In the genomic region with DNA sequence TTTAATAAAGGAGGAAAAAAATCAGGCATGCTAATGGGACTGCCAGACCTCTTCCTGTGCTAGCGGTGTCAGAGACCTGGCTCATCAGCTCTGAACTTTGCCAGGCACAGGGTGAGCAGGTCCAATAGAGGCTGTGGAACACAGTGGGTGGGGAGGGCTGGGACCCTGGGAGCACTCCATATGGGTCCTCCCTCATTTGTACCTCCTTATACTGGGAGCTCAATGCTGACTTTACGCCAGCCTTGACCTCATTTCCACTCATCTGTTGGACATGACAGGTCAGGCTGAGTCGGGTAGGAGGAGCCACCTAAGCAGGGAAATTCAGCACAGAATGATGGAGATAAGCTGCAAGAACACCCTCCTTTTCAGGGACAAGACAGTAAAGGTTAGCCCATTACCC, we compare ENCODE assay signal across 8 mouse cellular contexts. TPM values are rescaled to one million over a fixed set of nuclear protein-coding genes. Genes with fewer than 3 reads are reported as not detected.
DNase-seq lines count a peak whose midpoint lies in the region; ATAC-seq and TF ChIP-seq lines count a peak whose summit lies in the region.

No protein-coding gene starts in this region.

- H3K9ac ChIP-seq in heart, embryonic 14.5 days (ENCODE audit: low read length), result no peak overlapping the region
- no peak overlapping the region for H3K9ac ChIP-seq in MEL (ENCODE audit: control insufficient read depth, low read depth, low read length, poor library complexity, severe bottlenecking)
- no peak overlapping the region; the same call in 1 of the 2 replicates for H3K9ac ChIP-seq in forebrain, embryonic 11.5 days (ENCODE audit: low read length)
- H3K9ac ChIP-seq in liver, embryonic 13.5 days, result no peak overlapping the region

- H3K79me2 ChIP-seq in MEL (ENCODE audit: control insufficient read depth, insufficient read depth, low read length, poor library complexity), result peaks cover 15% of the 10 kb centered on the region

- H3K4me1 ChIP-seq in heart, embryonic 14.5 days (ENCODE audit: control insufficient read depth in 2 of 2, insufficient read depth in 2 of 2, low read length in 2 of 2), result peaks cover 14 to 23% of the 10 kb centered on the region in 2 experiments
- peaks cover 0 to 17% of the 10 kb centered on the region in 2 experiments; a peak in 2 of 4 replicates for H3K4me1 ChIP-seq in MEL (ENCODE audit: control insufficient read depth in 1 of 2, insufficient read depth in 2 of 2, low read length in 2 of 2)
- peaks cover 10% of the 10 kb centered on the region; the same call in 1 of the 2 replicates for H3K4me1 ChIP-seq in forebrain, embryonic 11.5 days (replicated peaks; ENCODE audit: control insufficient read depth, insufficient read depth, low read length)
- H3K4me1 ChIP-seq in liver, embryonic 13.5 days (replicated peaks), result peaks cover 33% of the 10 kb centered on the region
- H3K4me1 ChIP-seq in thymus, adult 2 months (replicated peaks; ENCODE audit: control insufficient read depth, insufficient read depth, low read length), result peaks cover 18% of the 10 kb centered on the region

- no peaks in the 10 kb centered on the region for H3K27me3 ChIP-seq in heart, embryonic 14.5 days (ENCODE audit: control insufficient read depth, insufficient read depth, low read length)
- H3K27me3 ChIP-seq in MEL (ENCODE audit: control insufficient read depth in 1 of 2, insufficient read depth in 2 of 2, low read length in 2 of 2), result no peaks in the 10 kb centered on the region
- no peaks in the 10 kb centered on the region for H3K27me3 ChIP-seq in forebrain, embryonic 11.5 days (ENCODE audit: control insufficient read depth, insufficient read depth, low read length)
- no peaks in the 10 kb centered on the region for H3K27me3 ChIP-seq in liver, embryonic 13.5 days
- H3K27me3 ChIP-seq in thymus, adult 2 months (ENCODE audit: control insufficient read depth, insufficient read depth, low read length), result no peaks in the 10 kb centered on the region

- no peak for DNase-seq in heart, postnatal 36 days
- DNase-seq in MEL (ENCODE audit: low read depth, low spot score), result no peak
- no peak for DNase-seq in forebrain, embryonic 11.5 days (ENCODE audit: low spot score)
- DNase-seq in liver, embryonic 13.5 days, result no peak
- DNase-seq in ovary, postnatal 14 days (ENCODE audit: low spot score), result no peak
- no peak for DNase-seq in embryo, embryonic 9.5 days (ENCODE audit: extremely low spot score)
- no peak for DNase-seq in thymus, adult 2 months

- peak overlapping the region; percentile 89 to 98 for H3K27ac ChIP-seq in heart, embryonic 14.5 days (replicated peaks in 1 of 2; ENCODE audit: control insufficient read depth in 1 of 2, insufficient read depth in 1 of 2, low read depth in 2 of 2, low read length in 2 of 2)
- H3K27ac ChIP-seq in MEL (ENCODE audit: control insufficient read depth, low read depth, low read length), result peak overlapping the region; percentile 88
- peak overlapping the region; percentile 69 for H3K27ac ChIP-seq in forebrain, embryonic 11.5 days (ENCODE audit: low read depth, low read length)
- H3K27ac ChIP-seq in liver, embryonic 13.5 days, result peak overlapping the region; percentile 77; the same call in 1 of the 2 replicates
- H3K27ac ChIP-seq in thymus, adult 2 months (ENCODE audit: control insufficient read depth, insufficient read depth, low read length), result no peak overlapping the region

- 88% methylated on average over 3 of the region's 3 CpGs for WGBS in heart, embryonic 14.5 days
- WGBS in forebrain, embryonic 11.5 days, result 81% methylated on average over 3 of the region's 3 CpGs
- WGBS in liver, embryonic 13.5 days (ENCODE audit: insufficient replicate concordance), result 73% methylated on average over 3 of the region's 3 CpGs
- WGBS in thymus, adult 2 months, result 97% methylated on average over 3 of the region's 3 CpGs

- no peak overlapping the region for H3K4me3 ChIP-seq in heart, embryonic 14.5 days (ENCODE audit: control insufficient read depth in 1 of 2, insufficient read depth in 1 of 2, low read depth in 1 of 2, low read length in 2 of 2)
- no peak overlapping the region for H3K4me3 ChIP-seq in MEL (ENCODE audit: control insufficient read depth in 1 of 2, insufficient read depth in 1 of 2, low read depth in 2 of 2, low read length in 2 of 2)
- H3K4me3 ChIP-seq in forebrain, embryonic 11.5 days (ENCODE audit: low read depth, low read length), result no peak overlapping the region; the same call in 1 of the 2 replicates
- H3K4me3 ChIP-seq in liver, embryonic 13.5 days (replicated peaks), result no peak overlapping the region; the same call in 1 of the 2 replicates
- H3K4me3 ChIP-seq in thymus, adult 2 months (ENCODE audit: control insufficient read depth, insufficient read depth, low read length), result no peak overlapping the region

- TF ChIP-seq RAD21 in MEL (IDR thresholded peaks at IDR 0.05; ENCODE audit: low read depth, low read length), result no peak

- H3K9me3 ChIP-seq in heart, embryonic 14.5 days (ENCODE audit: control insufficient read depth, low read length), result no peaks in the 10 kb centered on the region
- no peaks in the 10 kb centered on the region for H3K9me3 ChIP-seq in MEL (replicated peaks; ENCODE audit: insufficient read depth, low read length)
- H3K9me3 ChIP-seq in forebrain, embryonic 11.5 days (ENCODE audit: control insufficient read depth, low read length), result no peaks in the 10 kb centered on the region
- H3K9me3 ChIP-seq in liver, embryonic 13.5 days (replicated peaks), result no peaks in the 10 kb centered on the region

- no peak for TF ChIP-seq CTCF in MEL (IDR thresholded peaks at IDR 0.05 in 2 of 3, conservative IDR thresholded peaks at IDR 0.05 in 1 of 3; ENCODE audit: control insufficient read depth in 1 of 3, insufficient read depth in 1 of 3, low read depth in 2 of 3, low read length in 3 of 3, poor library complexity in 1 of 3, severe bottlenecking in 1 of 3)
- no peak for TF ChIP-seq CTCF in thymus, adult 2 months (IDR thresholded peaks at IDR 0.05; ENCODE audit: borderline replicate concordance, control insufficient read depth, extremely low read depth, insufficient read depth, low read length, poor library complexity)

- ATAC-seq in heart, embryonic 14.5 days (ENCODE audit: insufficient number of reproducible peaks, insufficient read depth, low FRiP score, low read depth), result no peak
- no peak for ATAC-seq in forebrain, embryonic 11.5 days (replicated peaks; ENCODE audit: low FRiP score)
- no peak for ATAC-seq in liver, embryonic 13.5 days (ENCODE audit: low read depth)

- intact Hi-C loops in heart, postnatal 36 days (cut with DNase I), result loop anchor here (2.0 kb wide), 1 partner anchor 13 kb away; no protein-coding TSS in a partner anchor

- H3K36me3 ChIP-seq in heart, embryonic 14.5 days (ENCODE audit: control insufficient read depth, insufficient read depth, low read length), result peaks cover 64% of the 10 kb centered on the region
- H3K36me3 ChIP-seq in MEL (ENCODE audit: control insufficient read depth in 1 of 2, insufficient read depth in 2 of 2, low read length in 2 of 2), result peaks cover 2 to 6% of the 10 kb centered on the region in 2 experiments; a peak in 3 of 4 replicates
- H3K36me3 ChIP-seq in forebrain, embryonic 11.5 days (ENCODE audit: control insufficient read depth, insufficient read depth, low read length), result peaks cover 3% of the 10 kb centered on the region; the same call in 1 of the 2 replicates
- peaks cover 61% of the 10 kb centered on the region for H3K36me3 ChIP-seq in liver, embryonic 13.5 days
- peaks cover 11% of the 10 kb centered on the region for H3K36me3 ChIP-seq in thymus, adult 2 months (ENCODE audit: control insufficient read depth, insufficient read depth, low read length)

- no peak for TF ChIP-seq POLR2A in MEL (IDR thresholded peaks at IDR 0.05; ENCODE audit: control insufficient read depth in 1 of 2, insufficient read depth in 1 of 2, low read depth in 1 of 2, low read length in 2 of 2, poor library complexity in 1 of 2)
- TF ChIP-seq POLR2A in thymus, adult 2 months (IDR thresholded peaks at IDR 0.05; ENCODE audit: control insufficient read depth, extremely low read depth, insufficient read depth, low read length, poor library complexity), result no peak

- H3K4me2 ChIP-seq in heart, embryonic 14.5 days (ENCODE audit: low read length), result no peak overlapping the region
- peak overlapping the region; percentile 77; the same call in 1 of the 2 replicates for H3K4me2 ChIP-seq in forebrain, embryonic 11.5 days (ENCODE audit: low read depth, low read length, severe bottlenecking)
- H3K4me2 ChIP-seq in liver, embryonic 13.5 days, result peak overlapping the region; percentile 99; the same call in 1 of the 2 replicates

- TF ChIP-seq EP300 in MEL (IDR thresholded peaks at IDR 0.05; ENCODE audit: low read depth in 1 of 2, low read length in 2 of 2), result no peak

RNA-seq across cellular contexts. Expression of a gene that starts 1.2 kb away (rescaled TPM):
- 31.3 and 41.1 TPM in 2 replicates for polyA plus RNA-seq in heart, embryonic 14.5 days (2014; fragmentation: Nextera tagmentation; extraction: Ambion mirVana)
- total RNA-seq in heart, postnatal 36 days (2021), result 10 to 100 TPM; 15.3 TPM
- total RNA-seq in MEL (2012; rRNA removed), result 63.9 and 76.9 TPM in 2 replicates
- 10 to 100 TPM in 1 of 2 experiments, not detected in 1; 75.6 TPM for polyA plus RNA-seq in MEL (2012; ENCODE audit: insufficient read depth in 1 of 2, insufficient read length in 2 of 2, low read depth in 1 of 2, low replicate concordance in 2 of 2, missing spikeins in 1 of 2)
- polyA plus RNA-seq in forebrain, embryonic 11.5 days (2014; fragmentation: Nextera tagmentation; extraction: Ambion mirVana), result 73.3 and 82.6 TPM in 2 replicates
- polyA plus RNA-seq in liver, embryonic 13.5 days (2015; fragmentation: Nextera tagmentation; extraction: Ambion mirVana), result 44.2 and 45.3 TPM in 2 replicates
- 155 and 157 TPM in 2 replicates for polyA plus RNA-seq in thymus, adult 2 months (2012; rRNA removed)

RNA-seq across cellular contexts. Expression of a gene that starts 15.4 kb away (rescaled TPM):
- polyA plus RNA-seq in heart, embryonic 14.5 days (2014; fragmentation: Nextera tagmentation; extraction: Ambion mirVana), result 885 and 947 TPM in 2 replicates
- total RNA-seq in heart, postnatal 36 days (2021), result 100 to 1,000 TPM; 398 to 441 TPM
- total RNA-seq in MEL (2012; rRNA removed), result 86.8 and 105 TPM in 2 replicates
- 100 to 1,000 TPM in 1 of 2 experiments, not detected in 1; 133 TPM for polyA plus RNA-seq in MEL (2012; ENCODE audit: insufficient read depth in 1 of 2, insufficient read length in 2 of 2, low read depth in 1 of 2, low replicate concordance in 2 of 2, missing spikeins in 1 of 2)
- polyA plus RNA-seq in forebrain, embryonic 11.5 days (2014; fragmentation: Nextera tagmentation; extraction: Ambion mirVana), result 216 and 246 TPM in 2 replicates
- polyA plus RNA-seq in liver, embryonic 13.5 days (2015; fragmentation: Nextera tagmentation; extraction: Ambion mirVana), result 130 and 131 TPM in 2 replicates
- polyA plus RNA-seq in thymus, adult 2 months (2012; rRNA removed), result 249 and 255 TPM in 2 replicates

RNA-seq across cellular contexts. Expression of a gene that starts 26.5 kb away (rescaled TPM):
- 3.9 and 4.4 TPM in 2 replicates for polyA plus RNA-seq in heart, embryonic 14.5 days (2014; fragmentation: Nextera tagmentation; extraction: Ambion mirVana)
- not detected for total RNA-seq in heart, postnatal 36 days (2021)
- total RNA-seq in MEL (2012; rRNA removed), result 1.5 and 1.7 TPM in 2 replicates
- 1 to 10 TPM in 1 of 2 experiments, not detected in 1; 1.9 TPM for polyA plus RNA-seq in MEL (2012; ENCODE audit: insufficient read depth in 1 of 2, insufficient read length in 2 of 2, low read depth in 1 of 2, low replicate concordance in 2 of 2, missing spikeins in 1 of 2)
- 0.64 and 0.85 TPM in 2 replicates for polyA plus RNA-seq in forebrain, embryonic 11.5 days (2014; fragmentation: Nextera tagmentation; extraction: Ambion mirVana)
- 0.73 and 0.75 TPM in 2 replicates for polyA plus RNA-seq in liver, embryonic 13.5 days (2015; fragmentation: Nextera tagmentation; extraction: Ambion mirVana)
- polyA plus RNA-seq in thymus, adult 2 months (2012; rRNA removed), result 2.9 and 4.5 TPM in 2 replicates

RNA-seq across cellular contexts. Expression of a gene that starts 38.3 kb away (rescaled TPM):
- polyA plus RNA-seq in heart, embryonic 14.5 days (2014; fragmentation: Nextera tagmentation; extraction: Ambion mirVana), result 28.1 and 31.1 TPM in 2 replicates
- total RNA-seq in heart, postnatal 36 days (2021), result 10 to 100 TPM; 34.3 to 37.1 TPM
- total RNA-seq in MEL (2012; rRNA removed), result 0.85 and 0.96 TPM in 2 replicates
- under 1 TPM in 1 of 2 experiments, not detected in 1; 0.63 TPM for polyA plus RNA-seq in MEL (2012; ENCODE audit: insufficient read depth in 1 of 2, insufficient read length in 2 of 2, low read depth in 1 of 2, low replicate concordance in 2 of 2, missing spikeins in 1 of 2)
- 1.1 and 1.5 TPM in 2 replicates for polyA plus RNA-seq in forebrain, embryonic 11.5 days (2014; fragmentation: Nextera tagmentation; extraction: Ambion mirVana)
- polyA plus RNA-seq in liver, embryonic 13.5 days (2015; fragmentation: Nextera tagmentation; extraction: Ambion mirVana), result 0.27 and 0.57 TPM in 2 replicates
- polyA plus RNA-seq in thymus, adult 2 months (2012; rRNA removed), result 2.3 and 4.6 TPM in 2 replicates
